Mouse (Mus musculus): ENCODE results near the gene Olfr876. TPM values are rescaled to one million over a fixed set of nuclear protein-coding genes. Genes with fewer than 3 reads are reported as not detected.
A peak's percentile ranks its signal among the peaks of the same experiment; 100 is the strongest.

Olfr876 gene
- polyA plus RNA-seq, 1 experiment from 2014 or later, result not detected

GRCm38 (mm10) chr9:37814696-37815095 is 11.9 kb downstream of the Olfr876 start:
- 51% methylated on average over 3 of the region's 3 CpGs for WGBS

GRCm38 (mm10) chr9:37829881-37830280 is 27.1 kb downstream of the Olfr876 start:
- H3K27ac ChIP-seq (replicated peaks), result no peak overlapping the region
- H3K4me1 ChIP-seq, result no peaks in the 10 kb centered on the region
- H3K4me2 ChIP-seq (replicated peaks), result no peak overlapping the region
- no peaks in the 10 kb centered on the region for H3K9me3 ChIP-seq
- H3K36me3 ChIP-seq, result no peaks in the 10 kb centered on the region
- no peak overlapping the region for H3K9ac ChIP-seq (replicated peaks)
- no peak overlapping the region for H3K4me3 ChIP-seq
- ATAC-seq (replicated peaks), result no peak
- no peaks in the 10 kb centered on the region for H3K27me3 ChIP-seq

More at GRCm38 (mm10) chr9:37814696-37815095, 11.9 kb downstream of the Olfr876 start:
- Histone ChIP-seq H3K36me3 (no peaks in the 10 kb centered on the region), H3K4me2 (replicated peaks) (no peak overlapping the region), H3K27ac (replicated peaks) (no peak overlapping the region), H3K4me3 (no peak overlapping the region), H3K27me3 (no peaks in the 10 kb centered on the region), H3K9ac (replicated peaks) (no peak overlapping the region), H3K4me1 (0 out of 2 replicates have a peak, but pooled peaks cover 3% of the 10 kb centered on the region), H3K9me3 (no peaks in the 10 kb centered on the region)
- peak; percentile 29; the same call in 1 of the 2 replicates for ATAC-seq (replicated peaks)

- Histone ChIP-seq H3K36me3 (no peaks in the 10 kb centered on the region), H3K27ac (replicated peaks) (no peak overlapping the region), H3K9me3 (no peaks in the 10 kb centered on the region), H3K4me1 (no peaks in the 10 kb centered on the region), H3K4me3 (no peak overlapping the region), H3K9ac (replicated peaks) (no peak overlapping the region), H3K4me2 (replicated peaks) (no peak overlapping the region), H3K27me3 (no peaks in the 10 kb centered on the region)
- ATAC-seq (replicated peaks), result no peak
- 94% methylated on average over 1 of the region's 1 CpGs for WGBS
Observed at GRCm38 (mm10) chr9:37833341-37833740, 30.5 kb downstream of the Olfr876 start.

- no peaks in the 10 kb centered on the region for H3K27me3 ChIP-seq
- no peak overlapping the region for H3K4me3 ChIP-seq
- no peak overlapping the region for H3K4me2 ChIP-seq (replicated peaks)
- no peaks in the 10 kb centered on the region for H3K4me1 ChIP-seq
- no peaks in the 10 kb centered on the region for H3K36me3 ChIP-seq
- no peaks in the 10 kb centered on the region for H3K9me3 ChIP-seq
- H3K27ac ChIP-seq (replicated peaks), result no peak overlapping the region
- H3K9ac ChIP-seq (replicated peaks), result no peak overlapping the region
- 89% methylated on average over 2 of the region's 2 CpGs for WGBS
- ATAC-seq (replicated peaks), result no peak
Observed at GRCm38 (mm10) chr9:37849267-37849666, 46.4 kb downstream of the Olfr876 start.

- no peak within 1 kb of the TSS for H3K4me2 ChIP-seq (replicated peaks)
- no peaks in the 10 kb centered on the region for H3K4me1 ChIP-seq
- H3K27me3 ChIP-seq, result no peaks in the 10 kb centered on the region
- ATAC-seq (replicated peaks), result no peak
- H3K4me3 ChIP-seq, result no peak within 1 kb of the TSS
- H3K9me3 ChIP-seq, result no peaks in the 10 kb centered on the region
- no peak within 1 kb of the TSS for H3K9ac ChIP-seq (replicated peaks)
- H3K27ac ChIP-seq (replicated peaks), result no peak within 1 kb of the TSS
- no peaks in the 10 kb centered on the region for H3K36me3 ChIP-seq
- WGBS, result 75% methylated on average over 4 of the region's 4 CpGs
Observed at GRCm38 (mm10) chr9:37853969-37854368, 51.1 kb downstream of the Olfr876 start, which contains the start of gene Olfr877. Gene Olfr877 (plus strand): TSS chr9:37854269.

Other genes starting within 250 kb of the Olfr876 start
- gene Siae, start 247.3 kb upstream of the Olfr876 start, polyA plus RNA-seq (2015; fragmentation: Nextera tagmentation; extraction: Ambion mirVana), result 8.6 and 8.8 TPM in 2 replicates
- gene Spa17, start 189.3 kb upstream of the Olfr876 start, polyA plus RNA-seq (2015; fragmentation: Nextera tagmentation; extraction: Ambion mirVana), result 7.7 and 7.9 TPM in 2 replicates
- 79.5 and 82.5 TPM in 2 replicates for gene Tbrg1, start 145.7 kb upstream of the Olfr876 start, polyA plus RNA-seq (2015; fragmentation: Nextera tagmentation; extraction: Ambion mirVana)
- gene Panx3, start 133.8 kb upstream of the Olfr876 start, polyA plus RNA-seq (2015; fragmentation: Nextera tagmentation; extraction: Ambion mirVana), result not detected in 2 replicates
- not detected in 2 replicates for gene Olfr160, start 86.8 kb upstream of the Olfr876 start, polyA plus RNA-seq (2015; fragmentation: Nextera tagmentation; extraction: Ambion mirVana)
- not detected in 2 replicates for gene Olfr874, start 57.9 kb upstream of the Olfr876 start, polyA plus RNA-seq (2015; fragmentation: Nextera tagmentation; extraction: Ambion mirVana)
- not detected in 2 replicates for gene Olfr875, start 31.2 kb upstream of the Olfr876 start, polyA plus RNA-seq (2015; fragmentation: Nextera tagmentation; extraction: Ambion mirVana)
- gene Olfr877, start 51.2 kb downstream of the Olfr876 start, polyA plus RNA-seq (2015; fragmentation: Nextera tagmentation; extraction: Ambion mirVana), result not detected in 2 replicates
- gene Olfr145, start 93.7 kb downstream of the Olfr876 start, polyA plus RNA-seq (2015; fragmentation: Nextera tagmentation; extraction: Ambion mirVana), result not detected in 2 replicates
- not detected in 2 replicates for gene Olfr878, start 114.8 kb downstream of the Olfr876 start, polyA plus RNA-seq (2015; fragmentation: Nextera tagmentation; extraction: Ambion mirVana)
- gene Olfr881, start 188.8 kb downstream of the Olfr876 start, polyA plus RNA-seq (2015; fragmentation: Nextera tagmentation; extraction: Ambion mirVana), result not detected in 2 replicates
- gene Olfr883, start 222.8 kb downstream of the Olfr876 start, polyA plus RNA-seq (2015; fragmentation: Nextera tagmentation; extraction: Ambion mirVana), result not detected in 2 replicates
- gene Olfr884, start 243.5 kb downstream of the Olfr876 start, polyA plus RNA-seq (2015; fragmentation: Nextera tagmentation; extraction: Ambion mirVana), result not detected in 2 replicates

Data from forebrain, embryonic 15.5 days (tissue).